ENCODE assay signal across 8 mouse cellular contexts in the genomic region with DNA sequence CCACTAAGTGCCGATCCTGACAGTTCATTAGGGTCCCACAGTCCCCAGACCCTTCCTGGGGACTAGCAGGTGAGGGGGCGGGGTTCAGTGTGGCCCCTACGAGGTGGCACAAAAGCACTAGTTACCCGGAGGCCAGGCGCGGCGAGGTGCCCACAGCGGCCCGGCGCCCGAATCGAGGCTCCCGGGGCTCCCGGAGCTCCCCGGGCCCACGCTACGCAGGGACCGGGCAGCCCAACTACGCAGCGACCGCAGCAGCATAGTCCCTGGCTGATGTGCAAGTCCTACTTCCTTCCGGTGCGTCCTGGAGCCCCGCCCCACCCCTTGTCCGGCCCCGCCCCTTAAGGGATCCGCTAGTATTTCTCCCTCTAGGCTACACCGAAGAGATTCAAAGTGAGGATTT. TPM values are rescaled to one million over a fixed set of nuclear protein-coding genes. Genes with fewer than 3 reads are reported as not detected.
A peak's percentile ranks its signal among the peaks of the same experiment; 100 is the strongest.
DNase-seq lines count a peak whose midpoint lies in the region; ATAC-seq and TF ChIP-seq lines count a peak whose summit lies in the region.

A gene (minus strand): TSS at position 283 of the 400 bp plus-strand sequence.

- DNase-seq in brain, adult 2 months (ENCODE audit: low read depth, low spot score): peak; percentile 91
- DNase-seq in heart, adult 9 months (ENCODE audit: low spot score in 2 of 2): peak; percentile 75 to 82
- DNase-seq in midbrain, postnatal 0 days (ENCODE audit: low spot score): peak; percentile 86
- DNase-seq in spleen, postnatal 10 days (ENCODE audit: low spot score in 2 of 2): peak; percentile 67 to 87

- peak; percentile 86 for ATAC-seq in kidney, embryonic 14.5 days (ENCODE audit: low FRiP score, low TSS enrichment)
- ATAC-seq in limb, embryonic 15.5 days (ENCODE audit: insufficient number of reproducible peaks, low FRiP score, low TSS enrichment, low read depth): peak; percentile 57; the same call in 1 of the 2 replicates
- peak; percentile 91 for ATAC-seq in midbrain, postnatal 0 days (ENCODE audit: low FRiP score)

- H3K9me3 ChIP-seq in kidney, embryonic 14.5 days (ENCODE audit: control insufficient read depth, low read length): no peaks in the 10 kb centered on the region
- H3K9me3 ChIP-seq in limb, embryonic 15.5 days: no peaks in the 10 kb centered on the region
- H3K9me3 ChIP-seq in midbrain, postnatal 0 days (ENCODE audit: low read length): no peaks in the 10 kb centered on the region

- H3K9ac ChIP-seq in kidney, embryonic 14.5 days (ENCODE audit: low read depth, low read length): peak within 1 kb of the TSS; percentile 78
- H3K9ac ChIP-seq in limb, embryonic 15.5 days: peak within 1 kb of the TSS; percentile 75
- peak within 1 kb of the TSS; percentile 93 for H3K9ac ChIP-seq in midbrain, postnatal 0 days (replicated peaks; ENCODE audit: low read length, poor library complexity, severe bottlenecking)

- H3K4me2 ChIP-seq in kidney, embryonic 14.5 days (replicated peaks; ENCODE audit: low read depth, low read length): peak within 1 kb of the TSS; percentile 64
- peak within 1 kb of the TSS; percentile 73 for H3K4me2 ChIP-seq in limb, embryonic 15.5 days
- peak within 1 kb of the TSS; percentile 79 for H3K4me2 ChIP-seq in midbrain, postnatal 0 days (ENCODE audit: low read depth, low read length, poor library complexity, severe bottlenecking)

- H3K27ac ChIP-seq in embryonic fibroblast, embryonic 13.5 days (ENCODE audit: insufficient read depth, low read length): no peak within 1 kb of the TSS
- H3K27ac ChIP-seq in kidney, embryonic 14.5 days (ENCODE audit: low read depth, low read length): no peak within 1 kb of the TSS
- H3K27ac ChIP-seq in limb, embryonic 15.5 days: peak within 1 kb of the TSS; percentile 75
- peak within 1 kb of the TSS; percentile 77 for H3K27ac ChIP-seq in midbrain, postnatal 0 days (ENCODE audit: low read depth, low read length)

- H3K4me3 ChIP-seq in C2C12 (ENCODE audit: insufficient read depth, poor library complexity, severe bottlenecking): peak within 1 kb of the TSS; percentile 76
- peak within 1 kb of the TSS; percentile 81 for H3K4me3 ChIP-seq in embryonic fibroblast, embryonic 13.5 days (ENCODE audit: insufficient read depth, low read length)
- peak within 1 kb of the TSS; percentile 81 for H3K4me3 ChIP-seq in kidney, embryonic 14.5 days (ENCODE audit: low read length)
- peak within 1 kb of the TSS; percentile 97 for H3K4me3 ChIP-seq in limb, embryonic 15.5 days
- H3K4me3 ChIP-seq in midbrain, postnatal 0 days (ENCODE audit: low read depth, low read length): peak within 1 kb of the TSS; percentile 89

- TF ChIP-seq POLR2A in embryonic fibroblast, embryonic 13.5 days (IDR thresholded peaks at IDR 0.05; ENCODE audit: low read depth, low read length): peak; percentile 86

- peaks cover 18% of the 10 kb centered on the region for H3K79me2 ChIP-seq in C2C12 (ENCODE audit: control insufficient read depth, insufficient read depth)

- H3K79me3 ChIP-seq in C2C12 (ENCODE audit: low read depth): no peaks in the 10 kb centered on the region

- WGBS in kidney, embryonic 14.5 days: 0% methylated on average over 28 of the region's 28 CpGs
- WGBS in limb, embryonic 15.5 days: 0% methylated on average over 28 of the region's 28 CpGs
- under 1% methylated on average over 20 of the region's 28 CpGs for WGBS in midbrain, postnatal 0 days

- H3K4me1 ChIP-seq in embryonic fibroblast, embryonic 13.5 days (ENCODE audit: control insufficient read depth, insufficient read depth, low read length): no peaks in the 10 kb centered on the region
- peaks cover 12% of the 10 kb centered on the region for H3K4me1 ChIP-seq in kidney, embryonic 14.5 days (ENCODE audit: control insufficient read depth, insufficient read depth, low read length)
- H3K4me1 ChIP-seq in limb, embryonic 15.5 days: peaks cover 23% of the 10 kb centered on the region
- H3K4me1 ChIP-seq in midbrain, postnatal 0 days (ENCODE audit: insufficient read depth, low read length): peaks cover 6% of the 10 kb centered on the region; the same call in 1 of the 2 replicates

- H3ac ChIP-seq in C2C12 (ENCODE audit: control insufficient read depth, insufficient read length, low read depth): peak within 1 kb of the TSS; percentile 76

- H3K36me3 ChIP-seq in C2C12 (ENCODE audit: control insufficient read depth, insufficient read depth): no peaks in the 10 kb centered on the region
- H3K36me3 ChIP-seq in kidney, embryonic 14.5 days (ENCODE audit: control insufficient read depth, insufficient read depth, low read length): peaks cover 9% of the 10 kb centered on the region; the same call in 1 of the 2 replicates
- peaks cover 9% of the 10 kb centered on the region; the same call in 1 of the 2 replicates for H3K36me3 ChIP-seq in limb, embryonic 15.5 days
- H3K36me3 ChIP-seq in midbrain, postnatal 0 days (ENCODE audit: insufficient read depth, low read length): peaks cover 6% of the 10 kb centered on the region; the same call in 1 of the 2 replicates

- TF ChIP-seq CTCF in C2C12 (IDR thresholded peaks at IDR 0.05; ENCODE audit: control insufficient read depth, insufficient read depth, insufficient read length): no peak
- TF ChIP-seq CTCF in embryonic fibroblast, embryonic 13.5 days (IDR thresholded peaks at IDR 0.05; ENCODE audit: borderline replicate concordance, insufficient read depth, low read length): no peak
- TF ChIP-seq CTCF in midbrain, postnatal 0 days (IDR thresholded peaks at IDR 0.05): no peak

- H3K27me3 ChIP-seq in C2C12 (ENCODE audit: control insufficient read depth, insufficient read depth, insufficient read length): no peaks in the 10 kb centered on the region
- no peaks in the 10 kb centered on the region for H3K27me3 ChIP-seq in kidney, embryonic 14.5 days (ENCODE audit: control insufficient read depth, insufficient read depth, low read length)
- H3K27me3 ChIP-seq in limb, embryonic 15.5 days: no peaks in the 10 kb centered on the region
- no peaks in the 10 kb centered on the region for H3K27me3 ChIP-seq in midbrain, postnatal 0 days (ENCODE audit: insufficient read depth, low read length)

TF ChIP-seq in C2C12, 6 proteins besides CTCF, POLR2A, EP300 and RAD21:
- no peak for TF ChIP-seq MAX (IDR thresholded peaks at IDR 0.05)
- no peak for TF ChIP-seq MYOG (IDR thresholded peaks at IDR 0.05; ENCODE audit: control insufficient read depth, extremely low read depth, insufficient read length)
- no peak for TF ChIP-seq CEBPB (IDR thresholded peaks at IDR 0.05; ENCODE audit: low read depth)
- no peak for TF ChIP-seq USF1 (IDR thresholded peaks at IDR 0.05; ENCODE audit: low read depth)
- TF ChIP-seq FOSL1 (IDR thresholded peaks at IDR 0.05; ENCODE audit: insufficient read depth, low read length, poor library complexity, severe bottlenecking): no peak
- TF ChIP-seq MYOD1 (IDR thresholded peaks at IDR 0.05; ENCODE audit: control insufficient read depth, insufficient read length, low read depth): no peak
TF ChIP-seq in C2C12: peak in this region for 0.

RNA-seq across cellular contexts. Expression of the gene that starts here (rescaled TPM):
- 11.7 TPM for polyA plus RNA-seq in C2C12 (2012; fragmentation: generic; extraction: Trizol)
- polyA plus RNA-seq in embryonic fibroblast, embryonic 13.5 days (2011; ENCODE audit: insufficient read length, low read depth, missing spikeins): 12.8 and 16.9 TPM in 2 replicates
- polyA plus RNA-seq in kidney, embryonic 14.5 days (2014; fragmentation: Nextera tagmentation; extraction: Ambion mirVana): 16.9 and 25.2 TPM in 2 replicates
- 16.2 and 18.0 TPM in 2 replicates for polyA plus RNA-seq in limb, embryonic 15.5 days (2015; fragmentation: Nextera tagmentation; extraction: Ambion mirVana)
- 36.6 and 45.8 TPM in 2 replicates for total RNA-seq in midbrain, postnatal 0 days (2014; rRNA removed)
- 42.1 and 48.1 TPM in 2 replicates for polyA plus RNA-seq in midbrain, postnatal 0 days (2015; fragmentation: Nextera tagmentation; extraction: Ambion mirVana)

Comparison
In these comparisons a context has a peak if more than half of its experiments do, and no peak if none do; other contexts are left out.
1. H3K27ac ChIP-seq: peak in limb, embryonic 15.5 days (single experiment) and midbrain, postnatal 0 days (single experiment); none in embryonic fibroblast, embryonic 13.5 days (single experiment) and kidney, embryonic 14.5 days (single experiment).
2. Peak in every context shown above with its lines, with median percentiles within 50 percentile points of each other: H3K4me3 ChIP-seq, DNase-seq, ATAC-seq, H3K4me2 ChIP-seq and H3K9ac ChIP-seq.